Mouse (Mus musculus) R1 (cell line): ENCODE results near the gene Azin2.
A peak's percentile ranks its signal among the peaks of the same experiment; 100 is the strongest.

Source experiments
- DNase-seq: peaks from one replicate; pipeline ENCODE4 v3.0.0-alpha.2; 2018; ENCODE audit warnings: low read depth, low spot score

The Azin2 gene

GRCm38 (mm10) chr4:128978634-128979033 lies 16.4 kb upstream of the Azin2 start:
- no peak for DNase-seq

- DNase-seq = no peak
These were observed 15.0 kb upstream of the Azin2 start for GRCm38 (mm10) chr4:128977217-128977616.

- no peak for DNase-seq
These were observed 14.3 kb upstream of the Azin2 start for GRCm38 (mm10) chr4:128976577-128976976.

GRCm38 (mm10) chr4:128974677-128975076 lies 12.4 kb upstream of the Azin2 start:
- DNase-seq = peak; percentile 97

GRCm38 (mm10) chr4:128971065-128971694 lies 8.9 kb upstream of the Azin2 start:
- peak; percentile 77 for DNase-seq

- no peak for DNase-seq
These were observed 8.2 kb upstream of the Azin2 start for GRCm38 (mm10) chr4:128970417-128970807.

GRCm38 (mm10) chr4:128969607-128970416 lies 7.6 kb upstream of the Azin2 start:
- DNase-seq = no peak

GRCm38 (mm10) chr4:128969081-128969480 lies 6.8 kb upstream of the Azin2 start:
- DNase-seq = no peak

GRCm38 (mm10) chr4:128966751-128967150 lies 4.5 kb upstream of the Azin2 start:
- no peak for DNase-seq

- no peak for DNase-seq
These were observed 666 bp upstream of the Azin2 start for GRCm38 (mm10) chr4:128962926-128963290.

GRCm38 (mm10) chr4:128961301-128962028 lies 777 bp downstream of the Azin2 start:
- DNase-seq = peak; percentile 36

- no peak for DNase-seq
These were observed 2.6 kb downstream of the Azin2 start for GRCm38 (mm10) chr4:128959676-128960075.

GRCm38 (mm10) chr4:128958849-128959248 lies 3.4 kb downstream of the Azin2 start:
- no peak for DNase-seq

GRCm38 (mm10) chr4:128958156-128958555 lies 4.1 kb downstream of the Azin2 start:
- DNase-seq = no peak

GRCm38 (mm10) chr4:128957155-128957911 lies 4.9 kb downstream of the Azin2 start:
- peak; percentile 86 for DNase-seq

GRCm38 (mm10) chr4:128953851-128954250 lies 8.4 kb downstream of the Azin2 start:
- no peak for DNase-seq

GRCm38 (mm10) chr4:128950461-128950860 lies 11.8 kb downstream of the Azin2 start:
- DNase-seq = no peak

GRCm38 (mm10) chr4:128949470-128950005 lies 12.7 kb downstream of the Azin2 start:
- DNase-seq = peak; percentile 71

GRCm38 (mm10) chr4:128948137-128948674 lies 14.0 kb downstream of the Azin2 start:
- peak; percentile 87 for DNase-seq

GRCm38 (mm10) chr4:128947326-128947933 lies 14.8 kb downstream of the Azin2 start:
- DNase-seq = peak; percentile 76

- DNase-seq = no peak
These were observed 15.5 kb downstream of the Azin2 start for GRCm38 (mm10) chr4:128946736-128947135.
